Mouse (Mus musculus) large intestine, adult 2 months (tissue): ENCODE results near the gene Jmy. TPM values are rescaled to one million over a fixed set of nuclear protein-coding genes. Genes with fewer than 3 reads are reported as not detected.
"Not testable (repeated sequence)": the region's sequence is repeated elsewhere in the genome, so short reads cannot be mapped to it uniquely, and the experiment has no call there.

Experiments
- DNase-seq: peaks from one replicate; pipeline ENCODE4 v3.0.0-alpha.2; 2012; ENCODE audit warnings: low read depth, low spot score
- WGBS: fragments of 180-500 bp; shearing (Covaris S2); methylation state at CpG from one replicate; pipeline ENCODE4 v1.1.7; 2018; 5-methylcytosine and 5-hydroxymethylcytosine counted together
- polyA plus RNA-seq: library from polyadenylated mRNA; depleted of rRNA; stranded (reverse); fragments of >200 nt; gene quantifications from 2 replicates; pipeline ENCODE4 v1.2.3, GENCODE M21; 2012; rRNA removed

The Jmy gene
- 2.2 and 2.9 TPM in 2 replicates for polyA plus RNA-seq

- WGBS, result 1% methylated on average over 104 of the region's 105 CpGs
- DNase-seq, result peak; percentile 55
Measured at GRCm38 (mm10) chr13:93499167-93499972, at the start of gene Jmy. TSS of gene Jmy (minus strand) at chr13:93499808.

GRCm38 (mm10) chr13:93547641-93548040, 48.0 kb upstream of the Jmy start:
- 29% methylated on average over 5 of the region's 5 CpGs for WGBS
- no peak for DNase-seq

GRCm38 (mm10) chr13:93546011-93546410, 46.4 kb upstream of the Jmy start:
- DNase-seq, result no peak
- 26% methylated on average over 1 of the region's 1 CpGs for whole genome bisulfite sequencing

GRCm38 (mm10) chr13:93544274-93544673, 44.7 kb upstream of the Jmy start:
- DNase-seq, result no peak

- DNase-seq, result no peak
- 39% methylated on average over 4 of the region's 4 CpGs for WGBS
Measured at GRCm38 (mm10) chr13:93539311-93539710, 39.7 kb upstream of the Jmy start.

- no peak for DNase-seq
- 75% methylated on average over 2 of the region's 2 CpGs for WGBS
Measured at GRCm38 (mm10) chr13:93518753-93519319, 19.2 kb upstream of the Jmy start.

- no peak for DNase-seq
Measured at GRCm38 (mm10) chr13:93517223-93517622, 17.6 kb upstream of the Jmy start.

- DNase-seq, result no peak
- WGBS, result 88% methylated on average over 10 of the region's 10 CpGs
Measured at GRCm38 (mm10) chr13:93514000-93514795, 14.6 kb upstream of the Jmy start.

- no peak for DNase-seq
- WGBS, result 65% methylated on average over 16 of the region's 16 CpGs
Measured at GRCm38 (mm10) chr13:93510447-93511180, 11.0 kb upstream of the Jmy start.

- DNase-seq, result not testable (repeated sequence)
- WGBS, result 91% methylated on average over 5 of the region's 5 CpGs
Measured at GRCm38 (mm10) chr13:93506920-93507319, 7.3 kb upstream of the Jmy start.

- WGBS, result 22% methylated on average over 4 of the region's 4 CpGs
- DNase-seq, result no peak
Measured at GRCm38 (mm10) chr13:93501724-93502123, 2.1 kb upstream of the Jmy start.

GRCm38 (mm10) chr13:93499973-93500633, 495 bp upstream of the Jmy start:
- WGBS, result 4% methylated on average over 12 of the region's 12 CpGs

GRCm38 (mm10) chr13:93498211-93499166, 1.1 kb downstream of the Jmy start:
- WGBS, result under 1% methylated on average over 94 of the region's 94 CpGs

More at GRCm38 (mm10) chr13:93499973-93500633, 495 bp upstream of the Jmy start:
- DNase-seq, result no peak

GRCm38 (mm10) chr13:93496977-93497376, 2.6 kb downstream of the Jmy start:
- WGBS, result 13% methylated on average over 1 of the region's 1 CpGs
- no peak for DNase-seq

More at GRCm38 (mm10) chr13:93498211-93499166, 1.1 kb downstream of the Jmy start:
- no peak for DNase-seq

GRCm38 (mm10) chr13:93488510-93488909, 11.1 kb downstream of the Jmy start:
- no peak for DNase-seq
- 82% methylated on average over 2 of the region's 2 CpGs for WGBS

- DNase-seq, result no peak
Measured at GRCm38 (mm10) chr13:93487734-93488133, 11.9 kb downstream of the Jmy start.

GRCm38 (mm10) chr13:93484276-93484675, 15.3 kb downstream of the Jmy start:
- WGBS, result 85% methylated on average over 3 of the region's 3 CpGs
- DNase-seq, result no peak

More at GRCm38 (mm10) chr13:93487734-93488133, 11.9 kb downstream of the Jmy start:
- WGBS, result 63% methylated on average over 8 of the region's 8 CpGs

GRCm38 (mm10) chr13:93481110-93481509, 18.5 kb downstream of the Jmy start:
- WGBS, result 94% methylated on average over 3 of the region's 3 CpGs
- DNase-seq, result no peak
